Mouse (Mus musculus) megakaryocyte-erythroid progenitor cell, adult 5 weeks (primary cell): ENCODE measurements around the gene Tmed9. TPM values are rescaled to one million over a fixed set of nuclear protein-coding genes. Genes with fewer than 3 reads are reported as not detected.

Source experiments
- polyA plus RNA-seq: library from polyadenylated mRNA; stranded (reverse); fragments of >175 nt; gene quantifications from 2 replicates; pipeline ENCODE4 v1.2.3, GENCODE M21; 2012

Gene Tmed9
- 247 and 261 TPM in 2 replicates for polyA plus RNA-seq

DNA sequence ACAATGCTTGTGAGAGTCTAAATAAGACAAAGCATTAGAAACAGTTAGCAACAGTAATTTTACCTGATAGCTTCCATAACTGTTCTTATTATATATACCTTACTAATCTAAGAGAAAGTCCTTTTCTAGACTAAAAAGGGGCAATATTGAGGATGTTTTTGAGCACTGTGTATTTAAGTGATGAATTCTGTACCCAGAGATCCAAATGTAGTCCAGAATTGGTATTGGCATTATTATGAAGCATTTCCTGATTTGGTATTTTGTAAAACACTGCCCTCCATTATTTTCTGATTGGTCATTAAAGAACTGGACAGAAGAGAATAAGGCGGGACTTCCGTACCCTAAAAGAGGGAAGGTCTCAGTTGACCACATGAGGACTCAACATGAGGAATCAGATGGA is at the start of gene Tmed9:
Gene Tmed9, plus strand, starts transcription at position 301 of the 400 bp plus-strand sequence.

GRCm38 (mm10) chr13:55529198-55529915 is 44.2 kb upstream of the Tmed9 start, which contains the start of gene Dok3:
Gene Dok3 (minus strand): TSS chr13:55529296.

GRCm38 (mm10) chr13:55536194-55537175 is 37.0 kb upstream of the Tmed9 start, which contains the start of gene Ddx41:
Gene Ddx41 (minus strand): TSS chr13:55536658.

DNA sequence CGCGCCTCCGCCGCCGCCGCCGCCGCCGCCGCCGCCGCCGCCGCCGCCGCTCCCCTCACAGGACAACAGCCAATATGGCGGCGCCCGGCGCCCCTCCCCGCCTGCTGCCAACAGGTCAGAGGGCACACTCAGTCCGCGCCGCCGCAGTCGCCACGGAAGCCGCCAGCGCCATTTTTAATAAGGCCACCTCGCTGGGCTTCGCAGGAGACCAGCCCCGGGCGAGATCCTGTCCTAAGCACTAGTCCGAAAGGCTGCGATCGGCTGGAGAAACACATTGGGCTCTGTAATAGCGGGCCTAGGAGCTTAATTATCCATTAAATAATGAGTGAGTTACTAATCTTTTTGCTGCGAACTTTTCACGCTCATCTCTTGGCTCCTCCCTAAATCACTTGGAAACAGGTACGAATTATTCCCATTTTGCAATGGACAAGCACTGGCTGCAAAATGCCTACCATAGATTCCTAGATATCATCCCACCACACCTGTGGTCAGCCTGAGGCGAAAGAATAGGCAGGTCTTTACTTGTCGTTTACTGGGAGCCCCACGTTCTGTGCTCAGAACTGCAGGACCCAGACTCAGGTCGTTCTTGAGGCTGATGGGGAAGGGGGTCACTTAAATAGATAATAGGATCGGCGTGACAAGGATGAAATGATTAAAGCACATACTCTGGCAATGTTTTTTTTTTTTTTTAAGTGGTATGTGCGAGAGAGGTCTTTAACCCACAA is 2.3 kb upstream of the Tmed9 start, which contains the start of gene Fam193b:
Gene Fam193b, minus strand, starts transcription at position 94 of the 725 bp plus-strand sequence.

DNA sequence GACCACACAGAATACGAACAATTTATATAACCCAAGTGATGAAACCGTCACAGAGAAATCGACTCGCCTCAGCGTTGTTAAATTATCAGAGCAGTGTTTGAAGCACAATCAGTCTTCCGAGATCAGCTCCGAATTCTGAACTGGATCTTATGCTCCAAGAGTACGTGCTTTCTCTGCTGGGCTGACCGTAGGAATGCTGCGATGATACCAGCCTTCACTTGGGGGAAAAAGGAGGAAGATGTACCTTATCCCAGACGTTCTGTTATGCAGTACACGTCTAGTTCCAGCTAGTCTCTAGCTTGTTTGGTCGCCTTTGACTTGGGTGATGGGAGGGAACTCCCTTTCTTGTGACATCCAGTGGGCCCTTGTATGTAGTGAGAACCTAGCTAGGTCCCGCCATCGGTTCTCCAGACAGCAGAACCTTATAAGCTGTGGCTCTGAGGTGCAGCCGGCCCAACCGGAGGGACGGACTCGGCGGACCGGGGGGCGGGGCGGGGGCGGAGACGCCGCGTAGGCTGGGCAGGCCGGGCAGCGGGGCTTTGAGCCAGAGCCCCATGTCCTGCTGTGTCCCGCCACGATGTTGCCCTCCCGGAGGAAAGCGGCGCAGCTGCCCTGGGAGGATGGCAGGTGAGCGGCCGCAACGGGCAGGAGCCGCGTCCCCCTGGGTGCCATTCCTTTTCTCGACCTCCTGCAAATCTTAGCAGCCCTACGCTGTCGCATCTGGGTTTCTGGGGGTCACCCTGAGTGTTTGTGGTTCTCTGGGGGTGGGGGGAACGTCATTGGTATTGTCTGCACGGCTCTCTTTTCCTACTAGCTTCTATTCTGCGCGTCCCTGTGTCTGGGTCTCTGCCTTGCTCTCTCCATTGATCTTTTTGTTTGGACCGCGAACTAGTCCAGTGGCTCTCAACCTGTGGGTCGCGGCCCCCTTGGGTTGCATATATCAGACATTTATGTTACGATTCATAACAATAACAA is 26.3 kb downstream of the Tmed9 start, which contains the start of gene B4galt7:
Gene B4galt7, plus strand, starts transcription at position 331 of the 975 bp plus-strand sequence.

GRCm38 (mm10) chr13:55622649-55623541 is 49.4 kb downstream of the Tmed9 start, which contains the start of gene Caml:
Gene Caml (plus strand): TSS chr13:55623005.

DNA sequence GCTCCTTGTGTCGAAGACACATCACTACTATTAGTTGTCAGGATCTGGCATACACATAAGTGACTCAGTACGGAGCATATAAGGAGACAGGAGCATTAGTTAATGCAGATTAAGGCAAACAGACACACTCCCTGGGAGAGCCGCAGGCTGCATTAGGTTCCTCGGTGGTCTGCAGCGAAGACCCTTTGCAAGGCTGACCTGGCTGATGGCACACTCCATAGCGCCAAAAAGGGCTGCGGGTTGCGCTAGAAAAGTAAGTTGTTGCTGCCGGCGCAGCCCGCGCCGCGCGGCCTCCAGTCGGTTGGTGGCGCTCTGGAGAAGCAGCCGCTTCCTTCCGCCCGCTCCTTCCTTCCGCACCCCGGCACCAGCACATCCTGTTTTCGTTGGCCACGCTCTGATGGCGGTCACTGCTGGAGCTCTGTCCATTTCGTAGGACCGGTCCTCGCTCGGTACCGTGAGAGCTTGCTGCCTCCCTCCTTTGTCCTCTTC is 61.2 kb downstream of the Tmed9 start, which contains the start of gene Ddx46:
Gene Ddx46, plus strand, starts transcription at position 389 of the 489 bp plus-strand sequence.

Other genes starting within 250 kb of the Tmed9 start
- 9.2 and 11.5 TPM in 2 replicates for gene Mxd3, start 243.9 kb upstream of the Tmed9 start, polyA plus RNA-seq
- gene Lman2, start 210.9 kb upstream of the Tmed9 start, polyA plus RNA-seq: 128 and 133 TPM in 2 replicates
- 18.1 and 18.7 TPM in 2 replicates for gene Rgs14, start 204.0 kb upstream of the Tmed9 start, polyA plus RNA-seq
- gene Slc34a1, start 175.5 kb upstream of the Tmed9 start, polyA plus RNA-seq: 0.29 and 0.36 TPM in 2 replicates
- not detected in 2 replicates for gene Pfn3, start 158.5 kb upstream of the Tmed9 start, polyA plus RNA-seq
- 0.49 TPM in 1 of 2 replicates, not detected in the other for gene F12, start 146.9 kb upstream of the Tmed9 start, polyA plus RNA-seq
- 84.4 and 86.7 TPM in 2 replicates for gene Grk6, start 128.7 kb upstream of the Tmed9 start, polyA plus RNA-seq
- gene Prr7, start 109.5 kb upstream of the Tmed9 start, polyA plus RNA-seq: 17.3 and 18.6 TPM in 2 replicates
- gene Dbn1, start 85.6 kb upstream of the Tmed9 start, polyA plus RNA-seq: 6.1 and 8.7 TPM in 2 replicates
- 79.3 and 93.6 TPM in 2 replicates for gene Pdlim7, start 60.1 kb upstream of the Tmed9 start, polyA plus RNA-seq
- gene Dok3, start 44.4 kb upstream of the Tmed9 start, polyA plus RNA-seq: 193 and 354 TPM in 2 replicates
- 108 and 132 TPM in 2 replicates for gene Ddx41, start 37.1 kb upstream of the Tmed9 start, polyA plus RNA-seq
- gene Fam193b, start 2.6 kb upstream of the Tmed9 start, polyA plus RNA-seq: 99.9 and 120 TPM in 2 replicates
- gene B4galt7, start 26.2 kb downstream of the Tmed9 start, polyA plus RNA-seq: 31.0 and 33.7 TPM in 2 replicates
- 56.9 and 76.9 TPM in 2 replicates for gene Caml, start 49.3 kb downstream of the Tmed9 start, polyA plus RNA-seq
- gene Ddx46, start 61.3 kb downstream of the Tmed9 start, polyA plus RNA-seq: 21.0 and 37.2 TPM in 2 replicates
- gene B230219D22Rik, start 119.4 kb downstream of the Tmed9 start, polyA plus RNA-seq: 19.1 and 19.5 TPM in 2 replicates
- gene Txndc15, start 140.9 kb downstream of the Tmed9 start, polyA plus RNA-seq: 26.2 and 27.5 TPM in 2 replicates
- 57.3 and 57.7 TPM in 2 replicates for gene Pcbd2, start 153.6 kb downstream of the Tmed9 start, polyA plus RNA-seq
- gene Catsper3, start 210.8 kb downstream of the Tmed9 start, polyA plus RNA-seq: not detected in 2 replicates